8 mouse cellular contexts compared by ENCODE assay signal in genomic region chr3:95965518-95966451, GRCm38 (mm10). TPM values are rescaled to one million over a fixed set of nuclear protein-coding genes. Genes with fewer than 3 reads are reported as not detected.
DNase-seq lines count a peak whose midpoint lies in the region; ATAC-seq and TF ChIP-seq lines count a peak whose summit lies in the region.

No protein-coding gene starts in this region.

- H3K4me2 ChIP-seq in heart, embryonic 16.5 days (ENCODE audit: low read depth, low read length), result peak overlapping the region; percentile 50
- peak overlapping the region; percentile 16; the same call in 1 of the 2 replicates for H3K4me2 ChIP-seq in liver, postnatal 0 days (ENCODE audit: low read depth, low read length)
- peak overlapping the region; percentile 40 for H3K4me2 ChIP-seq in stomach, embryonic 15.5 days

- H3K36me3 ChIP-seq in heart, adult 2 months (ENCODE audit: control insufficient read depth, insufficient read depth, low read length), result no peaks in the 10 kb centered on the region
- no peaks in the 10 kb centered on the region for H3K36me3 ChIP-seq in C2C12 (ENCODE audit: control insufficient read depth, insufficient read depth)
- no peaks in the 10 kb centered on the region for H3K36me3 ChIP-seq in heart, embryonic 16.5 days (ENCODE audit: control insufficient read depth, insufficient read depth)
- H3K36me3 ChIP-seq in liver, postnatal 0 days (replicated peaks; ENCODE audit: insufficient read depth, low read length), result no peaks in the 10 kb centered on the region
- H3K36me3 ChIP-seq in stomach, embryonic 15.5 days, result no peaks in the 10 kb centered on the region

- peak; percentile 77 for TF ChIP-seq CTCF in heart, adult 2 months (IDR thresholded peaks at IDR 0.05)
- no peak for TF ChIP-seq CTCF in C2C12 (IDR thresholded peaks at IDR 0.05; ENCODE audit: control insufficient read depth, insufficient read depth, insufficient read length)
- TF ChIP-seq CTCF in liver, postnatal 0 days (IDR thresholded peaks at IDR 0.05; ENCODE audit: low read depth), result peak; percentile 61

- 3% methylated on average over 7 of the region's 7 CpGs for WGBS in heart, adult 2 months
- 6% methylated on average over 7 of the region's 7 CpGs for WGBS in heart, embryonic 16.5 days
- 8% methylated on average over 7 of the region's 7 CpGs for WGBS in liver, postnatal 0 days (ENCODE audit: insufficient replicate concordance)
- 6% methylated on average over 7 of the region's 7 CpGs for WGBS in stomach, embryonic 15.5 days

- DNase-seq in heart, adult 2 months, result peak; percentile 39 to 51
- no peak for DNase-seq in heart, postnatal 14 days
- DNase-seq in cerebellum, adult 9-11 months, result peak; percentile 71
- no peak for DNase-seq in liver, postnatal 0 days
- DNase-seq in spleen, postnatal 4 days (ENCODE audit: low spot score in 2 of 2), result no peak

- H3K9ac ChIP-seq in heart, adult 2 months (ENCODE audit: low read depth, low read length), result no peak overlapping the region
- peak overlapping the region; percentile 8; the same call in 1 of the 2 replicates for H3K9ac ChIP-seq in heart, embryonic 16.5 days (ENCODE audit: low read length)
- H3K9ac ChIP-seq in liver, postnatal 0 days (replicated peaks), result no peak overlapping the region
- no peak overlapping the region; the same call in 1 of the 2 replicates for H3K9ac ChIP-seq in stomach, embryonic 15.5 days

- peak overlapping the region; percentile 40 for H3ac ChIP-seq in C2C12 (ENCODE audit: control insufficient read depth, insufficient read length, low read depth)

- H3K27me3 ChIP-seq in heart, adult 2 months (ENCODE audit: control insufficient read depth, insufficient read depth, low read length), result no peaks in the 10 kb centered on the region
- H3K27me3 ChIP-seq in C2C12 (ENCODE audit: control insufficient read depth, insufficient read depth, insufficient read length), result no peaks in the 10 kb centered on the region
- no peaks in the 10 kb centered on the region for H3K27me3 ChIP-seq in heart, embryonic 16.5 days (ENCODE audit: control insufficient read depth, insufficient read depth, low read length)
- H3K27me3 ChIP-seq in liver, postnatal 0 days (ENCODE audit: insufficient read depth, low read length), result no peaks in the 10 kb centered on the region
- no peaks in the 10 kb centered on the region for H3K27me3 ChIP-seq in stomach, embryonic 15.5 days (replicated peaks)

- TF ChIP-seq POLR2A in heart, adult 2 months (IDR thresholded peaks at IDR 0.05; ENCODE audit: insufficient read depth, low read depth, low read length), result no peak

- intact Hi-C loops in heart, adult 2 months (cut with DNase I), result loop anchor here (1.0 to 5.0 kb wide), 3 partner anchors 37 to 181 kb away; no protein-coding TSS in a partner anchor
- intact Hi-C loops in heart, postnatal 14 days (cut with DNase I), result loop anchor here (1.0 to 5.0 kb wide), 4 partner anchors 27 to 182 kb away; partner anchors contain the start of gene Plekho1

- no peaks in the 10 kb centered on the region for H3K79me2 ChIP-seq in heart, adult 2 months (replicated peaks; ENCODE audit: control insufficient read depth, insufficient read depth, low read length)
- H3K79me2 ChIP-seq in C2C12 (ENCODE audit: control insufficient read depth, insufficient read depth), result no peaks in the 10 kb centered on the region

- ATAC-seq in heart, embryonic 16.5 days (replicated peaks; ENCODE audit: extremely low read depth, insufficient read depth, low FRiP score), result 0 out of 2 replicates have a peak, but pooled peaks have one; percentile 31
- ATAC-seq in liver, postnatal 0 days, result no peak
- no peak for ATAC-seq in stomach, embryonic 15.5 days (ENCODE audit: insufficient read depth, low FRiP score, low read depth)

- no peaks in the 10 kb centered on the region for H3K79me3 ChIP-seq in C2C12 (ENCODE audit: low read depth)

- H3K27ac ChIP-seq in heart, adult 2 months, result no peak overlapping the region; the same call in 1 of the 2 replicates
- H3K27ac ChIP-seq in heart, embryonic 16.5 days (ENCODE audit: low read length), result peak overlapping the region; percentile 17; the same call in 1 of the 2 replicates
- 0 out of 2 replicates have a peak overlapping the region, but pooled peaks have one; percentile 29 for H3K27ac ChIP-seq in liver, postnatal 0 days (ENCODE audit: low read depth)
- no peak overlapping the region for H3K27ac ChIP-seq in stomach, embryonic 15.5 days

- TF ChIP-seq EP300 in heart, adult 2 months (IDR thresholded peaks at IDR 0.05; ENCODE audit: insufficient read depth, low read depth, low read length), result no peak
- TF ChIP-seq EP300 in liver, postnatal 0 days (IDR thresholded peaks at IDR 0.05; ENCODE audit: low read depth), result no peak

- H3K4me3 ChIP-seq in heart, adult 2 months, result peak overlapping the region; percentile 22; the same call in 1 of the 2 replicates
- H3K4me3 ChIP-seq in C2C12 (ENCODE audit: insufficient read depth, poor library complexity, severe bottlenecking), result no peak overlapping the region
- peak overlapping the region; percentile 14; the same call in 1 of the 2 replicates for H3K4me3 ChIP-seq in heart, embryonic 16.5 days (ENCODE audit: low read length)
- H3K4me3 ChIP-seq in liver, postnatal 0 days (ENCODE audit: low read depth, low read length), result no peak overlapping the region
- no peak overlapping the region for H3K4me3 ChIP-seq in stomach, embryonic 15.5 days (replicated peaks)

- H3K4me1 ChIP-seq in heart, adult 2 months (ENCODE audit: control insufficient read depth, insufficient read depth, low read length), result peaks cover 1% of the 10 kb centered on the region
- peaks cover 19% of the 10 kb centered on the region for H3K4me1 ChIP-seq in heart, embryonic 16.5 days (ENCODE audit: control insufficient read depth, insufficient read depth, low read length)
- no peaks in the 10 kb centered on the region for H3K4me1 ChIP-seq in liver, postnatal 0 days (ENCODE audit: insufficient read depth)
- 0 out of 2 replicates have a peak, but pooled peaks cover 3% of the 10 kb centered on the region for H3K4me1 ChIP-seq in stomach, embryonic 15.5 days

- H3K9me3 ChIP-seq in heart, embryonic 16.5 days (replicated peaks; ENCODE audit: control insufficient read depth, low read length), result no peaks in the 10 kb centered on the region
- no peaks in the 10 kb centered on the region for H3K9me3 ChIP-seq in liver, postnatal 0 days (ENCODE audit: low read length)
- no peaks in the 10 kb centered on the region for H3K9me3 ChIP-seq in stomach, embryonic 15.5 days

TF ChIP-seq in C2C12, 6 proteins besides CTCF, POLR2A, EP300 and RAD21:
- TF ChIP-seq MYOD1 (IDR thresholded peaks at IDR 0.05; ENCODE audit: control insufficient read depth, insufficient read length, low read depth) (no peak), FOSL1 (IDR thresholded peaks at IDR 0.05; ENCODE audit: insufficient read depth, low read length, poor library complexity, severe bottlenecking) (no peak), USF1 (IDR thresholded peaks at IDR 0.05; ENCODE audit: low read depth) (no peak), MYOG (IDR thresholded peaks at IDR 0.05; ENCODE audit: control insufficient read depth, extremely low read depth, insufficient read length) (no peak), MAX (IDR thresholded peaks at IDR 0.05) (no peak), CEBPB (IDR thresholded peaks at IDR 0.05; ENCODE audit: low read depth) (no peak)

RNA-seq across cellular contexts. Expression of gene Plekho1, which starts 30.0 kb away (rescaled TPM):
- total RNA-seq in heart, adult 2 months (2021), result 10 to 100 TPM; 65.4 to 67.5 TPM
- polyA plus RNA-seq in heart, adult 2 months (2012; rRNA removed), result 82.8 and 110 TPM in 2 replicates
- 10 to 100 TPM; 92.3 to 93.0 TPM for total RNA-seq in heart, postnatal 14 days (2021)
- polyA plus RNA-seq in C2C12 (2012; fragmentation: generic; extraction: Trizol), result 103 TPM
- polyA plus RNA-seq in heart, embryonic 16.5 days (2015; fragmentation: Nextera tagmentation; extraction: Ambion mirVana), result 63.3 and 67.1 TPM in 2 replicates
- 10.7 and 11.7 TPM in 2 replicates for polyA plus RNA-seq in liver, postnatal 0 days (2015; fragmentation: Nextera tagmentation; extraction: Ambion mirVana)
- 30.9 and 33.2 TPM in 2 replicates for polyA plus RNA-seq in stomach, embryonic 15.5 days (2015; fragmentation: Nextera tagmentation; extraction: Ambion mirVana)

RNA-seq across cellular contexts. Expression of gene Anp32e, which starts 36.7 kb away (rescaled TPM):
- total RNA-seq in heart, adult 2 months (2021), result 10 to 100 TPM; 83.0 to 90.9 TPM
- 15.5 and 29.9 TPM in 2 replicates for polyA plus RNA-seq in heart, adult 2 months (2012; rRNA removed)
- 10 to 100 TPM; 72.7 to 86.1 TPM for total RNA-seq in heart, postnatal 14 days (2021)
- 66.3 TPM for polyA plus RNA-seq in C2C12 (2012; fragmentation: generic; extraction: Trizol)
- polyA plus RNA-seq in heart, embryonic 16.5 days (2015; fragmentation: Nextera tagmentation; extraction: Ambion mirVana), result 188 and 233 TPM in 2 replicates
- polyA plus RNA-seq in liver, postnatal 0 days (2015; fragmentation: Nextera tagmentation; extraction: Ambion mirVana), result 92.0 and 98.4 TPM in 2 replicates
- 159 and 180 TPM in 2 replicates for polyA plus RNA-seq in stomach, embryonic 15.5 days (2015; fragmentation: Nextera tagmentation; extraction: Ambion mirVana)

Comparison
In these comparisons a context has a peak if more than half of its experiments do, and no peak if none do; other contexts are left out.
1. DNase-seq: peak in heart, adult 2 months (2 of 2) and cerebellum, adult 9-11 months (single experiment); none in heart, postnatal 14 days (0 of 2), liver, postnatal 0 days (single experiment) and spleen, postnatal 4 days (0 of 2).
2. H3K27ac ChIP-seq: peak in heart, embryonic 16.5 days (single experiment) and liver, postnatal 0 days (single experiment); none in heart, adult 2 months (single experiment) and stomach, embryonic 15.5 days (single experiment).
3. H3K4me3 ChIP-seq: peak in heart, adult 2 months (single experiment) and heart, embryonic 16.5 days (single experiment); none in C2C12 (single experiment), liver, postnatal 0 days (single experiment) and stomach, embryonic 15.5 days (single experiment).
4. Peak in every context shown above with its lines, with median percentiles within 50 percentile points of each other: H3K4me2 ChIP-seq.